Mouse (Mus musculus): ENCODE measurements around the gene Snap25. TPM values are rescaled to one million over a fixed set of nuclear protein-coding genes. Genes with fewer than 3 reads are reported as not detected.

Gene Snap25
- polyA plus RNA-seq, 1 experiment from 2014 or later, result 9.5 TPM

- DNase-seq (ENCODE audit: low spot score) (peak; percentile 63), ATAC-seq (replicated peaks; ENCODE audit: low FRiP score) (peak; percentile 69)
- WGBS, result 4% methylated on average over 44 of the region's 44 CpGs
- Histone ChIP-seq H3K27ac (ENCODE audit: low read depth, low read length) (peak overlapping the region; percentile 66), H3K4me2 (peak overlapping the region; percentile 77), H3K27me3 (replicated peaks; ENCODE audit: control insufficient read depth, insufficient read depth, low read length) (peaks cover 9% of the 10 kb centered on the region), H3K9me3 (ENCODE audit: control insufficient read depth, low read length) (no peaks in the 10 kb centered on the region), H3K9ac (ENCODE audit: low read depth, low read length) (peak overlapping the region; percentile 50), H3K4me1 (replicated peaks; ENCODE audit: control insufficient read depth, insufficient read depth, low read length) (no peaks in the 10 kb centered on the region; the same call in 1 of the 2 replicates), H3K36me3 (ENCODE audit: control insufficient read depth, insufficient read depth, low read length) (no peaks in the 10 kb centered on the region), H3K4me3 (ENCODE audit: low read depth, low read length) (peak overlapping the region; percentile 51)
Measured at GRCm38 (mm10) chr2:136678321-136679161, 34.7 kb upstream of the Snap25 start.

GRCm38 (mm10) chr2:136679280-136680221 is 33.7 kb upstream of the Snap25 start:
- Histone ChIP-seq H3K4me2 (peak overlapping the region; percentile 77), H3K27me3 (replicated peaks; ENCODE audit: control insufficient read depth, insufficient read depth, low read length) (peaks cover 9% of the 10 kb centered on the region), H3K4me3 (ENCODE audit: low read depth, low read length) (peak overlapping the region; percentile 51), H3K27ac (ENCODE audit: low read depth, low read length) (peak overlapping the region; percentile 66), H3K9me3 (ENCODE audit: control insufficient read depth, low read length) (no peaks in the 10 kb centered on the region), H3K4me1 (replicated peaks; ENCODE audit: control insufficient read depth, insufficient read depth, low read length) (no peaks in the 10 kb centered on the region; the same call in 1 of the 2 replicates), H3K36me3 (ENCODE audit: control insufficient read depth, insufficient read depth, low read length) (no peaks in the 10 kb centered on the region), H3K9ac (ENCODE audit: low read depth, low read length) (peak overlapping the region; percentile 50)
- ATAC-seq (replicated peaks; ENCODE audit: low FRiP score) (peak; percentile 77), DNase-seq (ENCODE audit: low spot score) (peak; percentile 49)
- 2% methylated on average over 24 of the region's 24 CpGs for WGBS

- no peaks in the 10 kb centered on the region for H3K9me3 ChIP-seq (ENCODE audit: control insufficient read depth, low read length)
- H3K4me1 ChIP-seq (replicated peaks; ENCODE audit: control insufficient read depth, insufficient read depth, low read length), result no peaks in the 10 kb centered on the region; the same call in 1 of the 2 replicates
- no peak overlapping the region for H3K4me2 ChIP-seq
- H3K9ac ChIP-seq (ENCODE audit: low read depth, low read length), result no peak overlapping the region
- no peaks in the 10 kb centered on the region for H3K36me3 ChIP-seq (ENCODE audit: control insufficient read depth, insufficient read depth, low read length)
- H3K27ac ChIP-seq (ENCODE audit: low read depth, low read length), result no peak overlapping the region
- DNase-seq (ENCODE audit: low spot score) (no peak), ATAC-seq (replicated peaks; ENCODE audit: low FRiP score) (no peak)
- peaks cover 9% of the 10 kb centered on the region for H3K27me3 ChIP-seq (replicated peaks; ENCODE audit: control insufficient read depth, insufficient read depth, low read length)
- no peak overlapping the region for H3K4me3 ChIP-seq (ENCODE audit: low read depth, low read length)
- 75% methylated on average over 11 of the region's 11 CpGs for WGBS
Measured at GRCm38 (mm10) chr2:136682146-136682860, 30.9 kb upstream of the Snap25 start.

GRCm38 (mm10) chr2:136686195-136686594 is 27.1 kb upstream of the Snap25 start:
- no peak for ATAC-seq (replicated peaks; ENCODE audit: low FRiP score)
- 67% methylated on average over 3 of the region's 3 CpGs for whole genome bisulfite sequencing

GRCm38 (mm10) chr2:136687316-136687715 is 25.9 kb upstream of the Snap25 start:
- H3K4me2 ChIP-seq, result no peak overlapping the region
- ATAC-seq (replicated peaks; ENCODE audit: low FRiP score) (no peak), DNase-seq (ENCODE audit: low spot score) (no peak)
- no peaks in the 10 kb centered on the region for H3K9me3 ChIP-seq (ENCODE audit: control insufficient read depth, low read length)
- no peak overlapping the region for H3K9ac ChIP-seq (ENCODE audit: low read depth, low read length)
- 78% methylated on average over 4 of the region's 4 CpGs for WGBS
- no peaks in the 10 kb centered on the region for H3K27me3 ChIP-seq (replicated peaks; ENCODE audit: control insufficient read depth, insufficient read depth, low read length)
- no peaks in the 10 kb centered on the region for H3K36me3 ChIP-seq (ENCODE audit: control insufficient read depth, insufficient read depth, low read length)
- H3K27ac ChIP-seq (ENCODE audit: low read depth, low read length), result no peak overlapping the region
- no peaks in the 10 kb centered on the region for H3K4me1 ChIP-seq (replicated peaks; ENCODE audit: control insufficient read depth, insufficient read depth, low read length)
- H3K4me3 ChIP-seq (ENCODE audit: low read depth, low read length), result no peak overlapping the region

More at GRCm38 (mm10) chr2:136686195-136686594, 27.1 kb upstream of the Snap25 start:
- H3K27me3 ChIP-seq (replicated peaks; ENCODE audit: control insufficient read depth, insufficient read depth, low read length), result no peaks in the 10 kb centered on the region
- no peak overlapping the region for H3K4me3 ChIP-seq (ENCODE audit: low read depth, low read length)
- no peaks in the 10 kb centered on the region for H3K9me3 ChIP-seq (ENCODE audit: control insufficient read depth, low read length)
- H3K9ac ChIP-seq (ENCODE audit: low read depth, low read length), result no peak overlapping the region
- no peaks in the 10 kb centered on the region for H3K4me1 ChIP-seq (replicated peaks; ENCODE audit: control insufficient read depth, insufficient read depth, low read length)
- H3K27ac ChIP-seq (ENCODE audit: low read depth, low read length), result no peak overlapping the region
- H3K36me3 ChIP-seq (ENCODE audit: control insufficient read depth, insufficient read depth, low read length), result no peaks in the 10 kb centered on the region
- no peak overlapping the region for H3K4me2 ChIP-seq
- no peak for DNase-seq (ENCODE audit: low spot score)

- Histone ChIP-seq H3K4me3 (ENCODE audit: low read depth, low read length) (no peak overlapping the region), H3K27me3 (replicated peaks; ENCODE audit: control insufficient read depth, insufficient read depth, low read length) (no peaks in the 10 kb centered on the region), H3K27ac (ENCODE audit: low read depth, low read length) (no peak overlapping the region), H3K4me1 (replicated peaks; ENCODE audit: control insufficient read depth, insufficient read depth, low read length) (no peaks in the 10 kb centered on the region), H3K9me3 (ENCODE audit: control insufficient read depth, low read length) (no peaks in the 10 kb centered on the region), H3K36me3 (ENCODE audit: control insufficient read depth, insufficient read depth, low read length) (no peaks in the 10 kb centered on the region), H3K9ac (ENCODE audit: low read depth, low read length) (no peak overlapping the region), H3K4me2 (no peak overlapping the region)
- DNase-seq (ENCODE audit: low spot score) (no peak), ATAC-seq (replicated peaks; ENCODE audit: low FRiP score) (no peak)
- WGBS, result 69% methylated on average over 4 of the region's 4 CpGs
Measured at GRCm38 (mm10) chr2:136689476-136689875, 23.8 kb upstream of the Snap25 start.

GRCm38 (mm10) chr2:136691681-136692080 is 21.6 kb upstream of the Snap25 start:
- H3K9ac ChIP-seq (ENCODE audit: low read depth, low read length), result no peak overlapping the region
- no peaks in the 10 kb centered on the region for H3K9me3 ChIP-seq (ENCODE audit: control insufficient read depth, low read length)
- no peak overlapping the region for H3K4me3 ChIP-seq (ENCODE audit: low read depth, low read length)
- H3K27ac ChIP-seq (ENCODE audit: low read depth, low read length), result no peak overlapping the region
- H3K4me1 ChIP-seq (replicated peaks; ENCODE audit: control insufficient read depth, insufficient read depth, low read length), result no peaks in the 10 kb centered on the region
- 73% methylated on average over 1 of the region's 1 CpGs for WGBS
- ATAC-seq (replicated peaks; ENCODE audit: low FRiP score) (no peak), DNase-seq (ENCODE audit: low spot score) (no peak)
- H3K36me3 ChIP-seq (ENCODE audit: control insufficient read depth, insufficient read depth, low read length), result no peaks in the 10 kb centered on the region
- no peaks in the 10 kb centered on the region for H3K27me3 ChIP-seq (replicated peaks; ENCODE audit: control insufficient read depth, insufficient read depth, low read length)
- H3K4me2 ChIP-seq, result no peak overlapping the region
